Mouse (Mus musculus): ENCODE measurements around the gene Arpc1b. TPM values are rescaled to one million over a fixed set of nuclear protein-coding genes. Genes with fewer than 3 reads are reported as not detected.
"Not testable (repeated sequence)": the region's sequence is repeated elsewhere in the genome, so short reads cannot be mapped to it uniquely, and the experiment has no call there.

Arpc1b gene
- polyA plus RNA-seq (2014; fragmentation: Nextera tagmentation; extraction: Ambion mirVana): 222 and 228 TPM in 2 replicates

DNA sequence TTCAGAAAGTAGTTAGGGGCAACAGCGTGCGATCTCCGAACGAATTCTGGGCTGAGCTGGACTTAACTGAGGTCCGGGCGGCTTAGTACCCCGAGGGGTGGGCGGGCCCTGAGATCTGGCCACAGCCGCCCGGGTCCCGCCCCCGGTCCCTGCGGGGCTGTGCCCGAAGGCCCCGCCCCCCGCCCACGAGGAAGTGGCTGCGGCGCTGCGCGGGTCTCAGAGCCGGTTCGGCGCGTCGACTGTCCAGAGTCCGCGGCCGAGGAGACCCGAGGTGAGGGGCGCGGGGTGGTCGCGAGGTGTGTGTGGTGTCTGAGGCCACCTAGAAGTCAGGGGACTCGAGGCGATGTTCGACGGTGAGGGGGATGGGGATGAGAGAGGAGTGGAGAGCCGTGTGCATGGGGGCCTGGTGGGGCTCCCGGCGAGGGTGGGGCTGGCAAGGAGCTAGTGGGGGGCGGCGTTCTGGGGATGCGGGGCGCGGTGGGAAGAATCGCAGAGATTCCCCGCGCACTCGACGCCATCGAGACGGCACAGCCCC, at the start of gene Arpc1b:
Arpc1b (plus strand) TSS at position 145 of the 535 bp plus-strand sequence.
- no peaks in the 10 kb centered on the region for H3K9me3 ChIP-seq (ENCODE audit: control insufficient read depth, low read length)
- peak within 1 kb of the TSS; percentile 67 for H3K4me3 ChIP-seq (ENCODE audit: low read depth, low read length)
- H3K36me3 ChIP-seq (ENCODE audit: control insufficient read depth, insufficient read depth, low read length): peaks cover 19% of the 10 kb centered on the region
- peak; percentile 68 for ATAC-seq (ENCODE audit: low read depth)
- WGBS: 1% methylated on average over 20 of the region's 53 CpGs
- H3K9ac ChIP-seq (ENCODE audit: low read depth, low read length): peak within 1 kb of the TSS; percentile 81
- peak; percentile 76 for DNase-seq (ENCODE audit: low spot score)
- peak within 1 kb of the TSS; percentile 87 for H3K4me2 ChIP-seq (ENCODE audit: low read depth, low read length)
- H3K27me3 ChIP-seq (replicated peaks; ENCODE audit: control insufficient read depth, insufficient read depth, low read length): no peaks in the 10 kb centered on the region
- peak within 1 kb of the TSS; percentile 61 for H3K27ac ChIP-seq (replicated peaks; ENCODE audit: low read depth, low read length)
- no peaks in the 10 kb centered on the region for H3K4me1 ChIP-seq (ENCODE audit: control insufficient read depth, insufficient read depth, low read length)

DNA sequence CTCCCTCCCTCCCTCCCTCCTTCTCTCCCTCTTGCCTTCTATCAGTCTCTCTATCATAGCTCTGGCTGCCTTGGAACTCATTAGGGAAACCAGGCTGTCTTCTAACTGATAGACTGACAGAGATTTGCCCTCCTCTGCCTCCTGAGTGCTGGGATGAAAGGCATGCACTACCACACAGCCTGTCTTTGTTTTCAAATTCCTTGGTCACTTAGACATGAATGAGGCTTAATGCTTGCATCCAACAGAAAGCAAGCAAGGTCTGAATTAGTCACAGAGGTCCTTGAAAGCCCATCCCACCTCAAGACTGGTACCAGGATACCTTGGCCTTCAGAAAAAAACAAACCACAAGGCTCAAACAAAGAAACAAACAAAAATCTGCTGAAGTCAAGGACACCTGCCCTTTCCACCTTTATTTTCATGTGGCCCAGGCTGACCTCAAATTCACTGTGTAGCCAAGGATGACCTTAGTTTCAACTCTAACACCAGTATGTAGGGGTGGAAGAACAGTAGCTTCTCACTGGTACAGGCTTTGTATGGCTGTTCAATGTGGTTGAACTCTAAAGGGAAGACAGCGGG, 49.2 kb upstream of the Arpc1b start:
- Histone ChIP-seq H3K9me3 (ENCODE audit: control insufficient read depth, low read length) (no peaks in the 10 kb centered on the region), H3K36me3 (ENCODE audit: control insufficient read depth, insufficient read depth, low read length) (no peaks in the 10 kb centered on the region), H3K4me1 (ENCODE audit: control insufficient read depth, insufficient read depth, low read length) (no peaks in the 10 kb centered on the region), H3K27ac (replicated peaks; ENCODE audit: low read depth, low read length) (no peak overlapping the region), H3K4me3 (ENCODE audit: low read depth, low read length) (no peak overlapping the region), H3K9ac (ENCODE audit: low read depth, low read length) (no peak overlapping the region), H3K4me2 (ENCODE audit: low read depth, low read length) (no peak overlapping the region), H3K27me3 (replicated peaks; ENCODE audit: control insufficient read depth, insufficient read depth, low read length) (no peaks in the 10 kb centered on the region)
- ATAC-seq (ENCODE audit: low read depth) (no peak), DNase-seq (ENCODE audit: low spot score) (no peak)
- 91% methylated on average over 1 of the region's 1 CpGs for WGBS

DNA sequence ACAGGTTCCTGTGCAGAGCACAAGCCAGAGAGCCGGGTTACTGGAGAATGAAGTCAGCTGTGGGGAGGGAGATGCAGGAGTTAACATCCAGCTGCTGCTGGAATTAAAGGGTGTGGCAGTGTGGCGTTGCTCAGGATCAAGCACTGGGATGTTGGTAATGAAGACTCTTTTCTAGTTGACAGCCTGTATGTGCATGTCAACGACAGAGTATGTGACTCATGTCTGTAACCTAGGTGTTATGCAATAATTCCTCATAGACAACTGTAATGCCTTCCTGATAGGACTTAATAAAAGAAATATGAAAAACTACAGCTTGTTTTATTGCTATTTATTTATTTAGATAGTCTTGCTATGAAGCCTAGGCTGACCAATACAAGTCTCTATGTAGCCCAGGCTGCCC, 45.2 kb upstream of the Arpc1b start:
- no peak for ATAC-seq (ENCODE audit: low read depth)
- WGBS: 39% methylated on average over 3 of the region's 3 CpGs
- H3K4me2 ChIP-seq (ENCODE audit: low read depth, low read length): no peak overlapping the region

DNA sequence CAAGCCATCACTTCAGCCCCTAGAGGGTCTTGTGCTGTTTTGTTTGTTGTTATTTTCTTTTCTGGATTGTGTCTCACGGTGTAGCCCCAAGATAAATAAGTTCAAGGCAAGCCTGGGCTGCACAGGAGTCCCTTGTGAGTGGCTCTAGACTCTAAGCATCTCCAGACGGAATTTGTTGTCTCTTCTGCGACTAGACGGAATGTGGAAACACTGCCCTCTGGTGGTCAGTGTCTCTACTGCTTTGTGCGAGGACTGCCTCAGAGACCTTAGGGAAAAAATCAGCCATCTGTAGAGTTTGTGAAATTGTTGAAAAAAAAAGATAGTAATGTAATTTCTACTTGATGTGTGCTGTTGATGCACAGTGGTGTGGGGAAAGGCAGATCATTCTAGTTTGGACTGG, 44.3 kb upstream of the Arpc1b start:
- Histone ChIP-seq H3K4me1 (ENCODE audit: control insufficient read depth, insufficient read depth, low read length) (no peaks in the 10 kb centered on the region), H3K9ac (ENCODE audit: low read depth, low read length) (no peak overlapping the region), H3K4me3 (ENCODE audit: low read depth, low read length) (no peak overlapping the region), H3K27me3 (replicated peaks; ENCODE audit: control insufficient read depth, insufficient read depth, low read length) (no peaks in the 10 kb centered on the region), H3K9me3 (ENCODE audit: control insufficient read depth, low read length) (no peaks in the 10 kb centered on the region), H3K36me3 (ENCODE audit: control insufficient read depth, insufficient read depth, low read length) (no peaks in the 10 kb centered on the region), H3K27ac (replicated peaks; ENCODE audit: low read depth, low read length) (no peak overlapping the region), H3K4me2 (ENCODE audit: low read depth, low read length) (no peak overlapping the region)
- ATAC-seq (ENCODE audit: low read depth) (peak; percentile 77; the same call in 1 of the 2 replicates), DNase-seq (ENCODE audit: low spot score) (peak; percentile 83)
- WGBS: 1% methylated on average over 5 of the region's 5 CpGs

More for the DNA sequence above, 45.2 kb upstream of the Arpc1b start:
- no peak for DNase-seq (ENCODE audit: low spot score)
- no peaks in the 10 kb centered on the region for H3K9me3 ChIP-seq (ENCODE audit: control insufficient read depth, low read length)
- no peak overlapping the region for H3K27ac ChIP-seq (replicated peaks; ENCODE audit: low read depth, low read length)
- H3K9ac ChIP-seq (ENCODE audit: low read depth, low read length): no peak overlapping the region
- H3K4me1 ChIP-seq (ENCODE audit: control insufficient read depth, insufficient read depth, low read length): no peaks in the 10 kb centered on the region
- no peaks in the 10 kb centered on the region for H3K36me3 ChIP-seq (ENCODE audit: control insufficient read depth, insufficient read depth, low read length)
- no peak overlapping the region for H3K4me3 ChIP-seq (ENCODE audit: low read depth, low read length)
- no peaks in the 10 kb centered on the region for H3K27me3 ChIP-seq (replicated peaks; ENCODE audit: control insufficient read depth, insufficient read depth, low read length)

DNA sequence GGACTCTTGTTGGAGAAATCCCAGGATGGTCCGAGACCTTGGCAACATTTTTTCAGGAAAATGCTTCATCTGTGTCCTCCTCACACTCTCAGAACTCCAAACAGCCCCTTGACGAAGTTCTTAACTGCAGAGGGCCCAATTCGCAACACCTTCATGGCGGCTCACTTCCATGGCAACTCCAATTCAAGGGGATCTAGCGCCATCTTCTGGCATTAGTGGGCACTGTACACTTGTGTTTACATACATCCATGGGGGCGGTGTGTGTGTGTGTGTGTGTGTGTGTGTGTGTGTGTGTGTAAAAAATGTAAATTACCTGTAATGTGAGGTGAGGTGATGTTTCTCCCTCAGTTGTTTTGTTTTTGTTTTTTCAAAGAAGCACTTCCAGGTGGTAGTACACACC, 42.7 kb upstream of the Arpc1b start:
- peak; percentile 12 for DNase-seq (ENCODE audit: low spot score)
- no peak overlapping the region for H3K9ac ChIP-seq (ENCODE audit: low read depth, low read length)
- no peak overlapping the region for H3K27ac ChIP-seq (replicated peaks; ENCODE audit: low read depth, low read length)
- no peak overlapping the region for H3K4me3 ChIP-seq (ENCODE audit: low read depth, low read length)
- H3K4me1 ChIP-seq (ENCODE audit: control insufficient read depth, insufficient read depth, low read length): no peaks in the 10 kb centered on the region
- no peaks in the 10 kb centered on the region for H3K27me3 ChIP-seq (replicated peaks; ENCODE audit: control insufficient read depth, insufficient read depth, low read length)
- H3K4me2 ChIP-seq (ENCODE audit: low read depth, low read length): no peak overlapping the region
- ATAC-seq (ENCODE audit: low read depth): no peak
- no peaks in the 10 kb centered on the region for H3K9me3 ChIP-seq (ENCODE audit: control insufficient read depth, low read length)
- no peaks in the 10 kb centered on the region for H3K36me3 ChIP-seq (ENCODE audit: control insufficient read depth, insufficient read depth, low read length)
- WGBS: 35% methylated on average over 6 of the region's 6 CpGs

DNA sequence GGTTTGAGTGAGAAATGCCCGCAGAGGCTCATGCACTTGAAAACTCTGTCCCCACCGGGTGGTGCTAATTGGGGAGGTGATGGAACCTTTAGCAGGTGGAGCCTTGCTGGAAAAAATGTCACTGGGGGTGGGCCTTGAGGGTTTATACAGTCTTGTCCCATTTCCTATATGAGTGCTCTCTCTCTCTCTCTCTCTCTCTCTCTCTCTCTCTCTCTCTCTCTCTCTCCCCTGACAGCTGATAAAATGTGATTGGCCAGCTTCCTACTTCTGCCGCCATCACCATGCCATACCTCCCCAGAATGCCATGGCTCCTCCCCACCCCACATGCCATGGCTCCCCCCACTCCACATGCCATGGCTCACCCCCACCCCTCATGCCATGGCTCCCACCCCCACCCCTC, 38.9 kb upstream of the Arpc1b start:
- Histone ChIP-seq H3K27ac (replicated peaks; ENCODE audit: low read depth, low read length) (no peak overlapping the region), H3K4me1 (ENCODE audit: control insufficient read depth, insufficient read depth, low read length) (no peaks in the 10 kb centered on the region), H3K9ac (ENCODE audit: low read depth, low read length) (no peak overlapping the region), H3K4me3 (ENCODE audit: low read depth, low read length) (no peak overlapping the region), H3K9me3 (ENCODE audit: control insufficient read depth, low read length) (no peaks in the 10 kb centered on the region), H3K36me3 (ENCODE audit: control insufficient read depth, insufficient read depth, low read length) (no peaks in the 10 kb centered on the region), H3K27me3 (replicated peaks; ENCODE audit: control insufficient read depth, insufficient read depth, low read length) (no peaks in the 10 kb centered on the region), H3K4me2 (ENCODE audit: low read depth, low read length) (no peak overlapping the region)
- ATAC-seq (ENCODE audit: low read depth) (no peak), DNase-seq (ENCODE audit: low spot score) (no peak)
- 61% methylated on average over 3 of the region's 3 CpGs for WGBS

DNA sequence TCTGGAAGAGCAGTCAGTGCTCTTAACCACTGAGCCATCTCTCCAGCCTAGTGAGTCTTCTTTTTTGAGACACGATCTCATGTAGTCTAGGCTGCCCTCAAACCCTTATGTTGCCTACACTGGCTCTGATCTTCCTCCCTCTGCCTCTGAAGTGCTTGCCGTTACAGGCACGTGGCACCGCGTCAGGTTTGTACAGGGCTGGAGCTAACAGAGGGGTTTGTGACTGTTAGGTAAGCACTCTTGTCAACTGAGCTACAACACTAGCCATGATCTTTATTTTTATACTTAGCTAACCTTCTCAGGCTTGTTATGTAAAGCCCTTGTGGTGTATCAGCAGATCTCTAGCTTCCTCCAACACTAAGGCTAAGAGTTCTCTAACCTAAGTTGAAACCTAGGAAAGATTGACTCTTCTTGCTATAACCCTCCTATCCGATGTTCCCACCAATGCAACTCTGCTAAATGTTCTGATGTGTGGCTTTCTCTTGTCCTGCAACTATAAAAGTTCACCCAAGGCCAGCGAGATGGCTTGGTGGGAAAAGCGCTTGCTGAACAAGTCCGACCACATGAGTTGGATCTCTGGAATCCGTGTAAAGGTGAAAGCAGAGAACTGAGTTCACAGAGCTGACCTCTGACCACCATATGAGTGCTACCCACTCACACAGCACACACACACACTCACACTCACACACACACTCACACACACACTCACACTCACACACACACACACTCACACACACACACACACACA, 32.0 kb upstream of the Arpc1b start:
- no peak for ATAC-seq (ENCODE audit: low read depth)
- no peak overlapping the region for H3K4me2 ChIP-seq (ENCODE audit: low read depth, low read length)
- WGBS: 89% methylated on average over 10 of the region's 10 CpGs
- no peaks in the 10 kb centered on the region for H3K36me3 ChIP-seq (ENCODE audit: control insufficient read depth, insufficient read depth, low read length)
- DNase-seq (ENCODE audit: low spot score): no peak
- peaks cover 6% of the 10 kb centered on the region; the same call in 1 of the 2 replicates for H3K4me1 ChIP-seq (ENCODE audit: control insufficient read depth, insufficient read depth, low read length)
- H3K9me3 ChIP-seq (ENCODE audit: control insufficient read depth, low read length): no peaks in the 10 kb centered on the region
- H3K27ac ChIP-seq (replicated peaks; ENCODE audit: low read depth, low read length): no peak overlapping the region
- H3K9ac ChIP-seq (ENCODE audit: low read depth, low read length): no peak overlapping the region
- H3K4me3 ChIP-seq (ENCODE audit: low read depth, low read length): no peak overlapping the region
- no peaks in the 10 kb centered on the region for H3K27me3 ChIP-seq (replicated peaks; ENCODE audit: control insufficient read depth, insufficient read depth, low read length)

DNA sequence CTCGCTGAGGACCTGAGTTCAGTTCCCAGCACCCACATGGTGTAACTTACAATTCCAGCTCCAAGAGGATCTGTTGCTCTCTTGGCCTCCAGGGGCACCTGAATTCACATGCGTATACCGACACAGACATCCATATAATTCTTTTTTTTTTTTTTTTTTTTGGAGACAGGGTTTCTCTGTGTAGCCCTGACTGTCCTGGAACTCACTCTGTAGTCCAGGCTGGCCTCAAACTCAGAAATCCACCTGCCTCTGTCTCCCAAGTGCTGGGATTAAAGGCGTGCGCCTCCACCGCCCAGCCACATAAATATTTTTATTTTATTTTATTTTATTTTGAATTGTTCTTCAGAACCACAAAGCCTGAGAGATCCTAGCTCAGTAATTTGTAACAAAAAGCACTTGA, 30.8 kb upstream of the Arpc1b start:
- Histone ChIP-seq H3K27ac (replicated peaks; ENCODE audit: low read depth, low read length) (peak overlapping the region; percentile 72), H3K9ac (ENCODE audit: low read depth, low read length) (peak overlapping the region; percentile 96), H3K4me3 (ENCODE audit: low read depth, low read length) (peak overlapping the region; percentile 92), H3K4me2 (ENCODE audit: low read depth, low read length) (peak overlapping the region; percentile 83)
- H3K36me3 ChIP-seq (ENCODE audit: control insufficient read depth, insufficient read depth, low read length); H3K27me3 ChIP-seq (replicated peaks; ENCODE audit: control insufficient read depth, insufficient read depth, low read length); H3K4me1 ChIP-seq (ENCODE audit: control insufficient read depth, insufficient read depth, low read length); DNase-seq (ENCODE audit: low spot score); H3K9me3 ChIP-seq (ENCODE audit: control insufficient read depth, low read length): not testable (repeated sequence)
- peak; percentile 16; the same call in 1 of the 2 replicates for ATAC-seq (ENCODE audit: low read depth)
- WGBS: 47% methylated on average over 6 of the region's 6 CpGs
